Mouse (Mus musculus) neural tube, embryonic 15.5 days (tissue): ENCODE measurements at regions not wholly inside any gene's neighbourhood (a gene's known extent, or its start where the extent isn't known, plus 50 kb on each side); places are given as distances from the start of the nearest gene placed in this dataset.

ENCODE experiments used
- ATAC-seq: fragments of 200-750 bp; cut with Nextera tagmentation; 2 replicates; pipeline ENCODE4 v1.8.0; 2017; ENCODE audit warnings: mild to moderate bottlenecking, moderate TSS enrichment, moderate library complexity; ENCODE audit not compliant: low FRiP score
- H3K27ac ChIP-seq: fragments of 300-500 bp; sonication (generic); replicated peaks from 2 replicates; pipeline ENCODE4 v1.5.1; 2015; ENCODE audit warnings: mild to moderate bottlenecking, inconsistent platforms
- H3K27me3 ChIP-seq: fragments of 300-500 bp; sonication (generic); replicated peaks from 2 replicates; pipeline ENCODE4 v1.6.1; 2015; ENCODE audit warnings: inconsistent platforms
- H3K36me3 ChIP-seq: fragments of 300-500 bp; sonication (generic); 2 replicates; pipeline ENCODE4 v1.6.1; 2015; ENCODE audit warnings: inconsistent platforms
- H3K4me1 ChIP-seq: fragments of 300-500 bp; sonication (generic); 2 replicates; pipeline ENCODE4 v1.6.1; 2015; ENCODE audit warnings: inconsistent platforms
- H3K4me2 ChIP-seq: fragments of 300-500 bp; sonication (generic); 2 replicates; pipeline ENCODE4 v1.6.1; 2015; ENCODE audit warnings: inconsistent platforms, mild to moderate bottlenecking, moderate library complexity
- H3K4me3 ChIP-seq: fragments of 300-500 bp; sonication (generic); replicated peaks from 2 replicates; pipeline ENCODE4 v1.5.1; 2015; ENCODE audit warnings: mild to moderate bottlenecking, inconsistent platforms
- H3K9ac ChIP-seq: fragments of 300-500 bp; sonication (generic); replicated peaks from 2 replicates; pipeline ENCODE4 v1.6.1; 2015; ENCODE audit warnings: mild to moderate bottlenecking, inconsistent platforms
- H3K9me3 ChIP-seq: fragments of 300-500 bp; sonication (generic); replicated peaks from 2 replicates; pipeline ENCODE4 v1.6.1; 2016; ENCODE audit warnings: inconsistent platforms
- WGBS: fragments of 180-500 bp; shearing (Covaris S2); methylation state at CpG from one replicate; pipeline ENCODE4 v1.1.7; 2015; ENCODE audit warnings: mixed read lengths; 5-methylcytosine and 5-hydroxymethylcytosine counted together

DNA sequence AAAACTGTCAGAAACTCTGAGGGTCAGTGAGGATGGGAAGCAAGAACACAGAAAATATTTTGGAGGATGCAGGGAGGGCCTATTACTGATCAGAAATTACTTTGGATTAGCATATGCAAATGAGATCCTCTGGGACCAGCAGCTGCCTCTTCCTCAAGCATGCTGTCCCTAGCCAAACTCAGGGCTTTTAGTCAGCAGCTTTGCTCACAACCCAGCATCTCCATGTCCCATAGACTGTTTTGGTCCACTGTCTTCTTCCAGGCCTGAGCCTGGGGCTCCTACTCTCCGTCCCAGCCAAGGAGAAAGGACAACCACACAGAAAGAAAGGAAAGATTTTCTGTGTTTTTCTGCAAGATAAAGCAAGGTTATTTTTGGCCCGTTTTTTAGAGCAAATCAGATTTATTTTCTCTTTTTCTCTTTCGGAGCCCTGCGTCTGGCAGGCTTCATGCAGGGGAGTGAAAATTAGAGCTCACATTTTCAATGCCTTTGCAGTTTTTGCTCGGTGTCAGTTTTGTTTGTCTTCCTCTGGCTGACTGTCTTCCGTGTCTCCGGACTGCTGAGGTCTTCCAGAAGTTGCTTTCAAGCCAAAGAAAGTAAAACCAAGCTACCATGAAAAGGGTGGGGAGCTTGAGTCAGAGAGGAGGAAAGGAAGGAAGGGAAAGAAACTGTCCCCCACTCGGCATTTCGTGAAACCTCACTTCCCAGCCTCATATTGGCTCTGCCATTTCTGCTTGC is 445.5 kb upstream of the Cdh11 start:
- no peak for ATAC-seq
- Histone ChIP-seq H3K4me2 (no peak overlapping the region), H3K4me3 (no peak overlapping the region), H3K36me3 (no peaks in the 10 kb centered on the region), H3K4me1 (0 out of 2 replicates have a peak, but pooled peaks cover 5% of the 10 kb centered on the region), H3K27me3 (no peaks in the 10 kb centered on the region), H3K9ac (no peak overlapping the region), H3K9me3 (no peaks in the 10 kb centered on the region), H3K27ac (0 out of 2 replicates have a peak overlapping the region, but pooled peaks have one; percentile 15)
- WGBS = 75% methylated on average over 9 of the region's 9 CpGs

DNA sequence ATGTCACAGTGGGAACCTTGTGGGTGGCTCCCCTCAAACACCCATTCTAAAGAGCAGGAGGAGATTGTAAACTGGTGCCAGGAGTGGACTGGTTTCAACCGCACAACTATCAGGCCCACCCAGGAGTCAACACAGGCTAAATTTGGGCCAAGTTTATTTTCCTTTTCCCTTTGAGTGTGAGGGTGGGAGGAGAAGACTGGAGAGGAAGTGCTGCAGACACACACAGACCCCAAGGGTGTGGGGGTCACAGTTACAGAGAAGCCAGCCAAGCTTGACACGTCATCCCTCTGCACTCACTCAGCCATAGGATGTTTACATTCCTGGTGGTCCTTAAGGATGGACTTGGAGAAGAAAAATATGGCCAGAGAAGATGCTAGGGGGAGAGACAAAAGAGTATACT is 448.9 kb upstream of the Cdh11 start:
- Histone ChIP-seq H3K27me3 (no peaks in the 10 kb centered on the region), H3K4me2 (no peak overlapping the region), H3K36me3 (no peaks in the 10 kb centered on the region), H3K4me1 (0 out of 2 replicates have a peak, but pooled peaks cover 5% of the 10 kb centered on the region), H3K9me3 (no peaks in the 10 kb centered on the region), H3K4me3 (no peak overlapping the region), H3K27ac (peak overlapping the region; percentile 23; the same call in 1 of the 2 replicates), H3K9ac (no peak overlapping the region)
- ATAC-seq = no peak
- WGBS = 71% methylated on average over 2 of the region's 2 CpGs

DNA sequence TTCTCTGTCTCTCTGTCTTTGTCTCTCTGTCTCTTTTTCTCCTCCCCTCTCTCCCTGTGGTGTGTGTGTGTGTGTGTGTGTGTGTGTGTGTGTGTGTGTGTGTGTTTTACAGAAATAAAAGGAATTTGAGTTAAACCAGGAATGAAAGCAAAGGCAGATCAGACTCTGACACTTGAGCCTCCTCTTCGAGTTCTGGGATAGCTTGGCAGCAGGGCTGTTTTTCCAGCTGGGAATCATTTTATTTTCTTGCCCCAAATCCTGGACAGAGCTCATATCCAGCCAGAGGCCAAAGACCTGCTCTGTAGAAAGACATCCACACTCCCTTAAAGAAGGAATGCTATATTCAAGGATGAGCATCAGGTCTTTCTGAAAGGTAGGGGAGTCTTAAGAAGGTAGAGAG is 450.2 kb upstream of the Cdh11 start:
- H3K4me1 ChIP-seq = 0 out of 2 replicates have a peak, but pooled peaks cover 4% of the 10 kb centered on the region
- no peaks in the 10 kb centered on the region for H3K36me3 ChIP-seq
- no peaks in the 10 kb centered on the region for H3K27me3 ChIP-seq
- H3K9me3 ChIP-seq = no peaks in the 10 kb centered on the region
- 71% methylated on average over 1 of the region's 1 CpGs for WGBS
- H3K9ac ChIP-seq = no peak overlapping the region
- no peak overlapping the region for H3K4me2 ChIP-seq
- no peak for ATAC-seq
- no peak overlapping the region for H3K27ac ChIP-seq
- no peak overlapping the region for H3K4me3 ChIP-seq

DNA sequence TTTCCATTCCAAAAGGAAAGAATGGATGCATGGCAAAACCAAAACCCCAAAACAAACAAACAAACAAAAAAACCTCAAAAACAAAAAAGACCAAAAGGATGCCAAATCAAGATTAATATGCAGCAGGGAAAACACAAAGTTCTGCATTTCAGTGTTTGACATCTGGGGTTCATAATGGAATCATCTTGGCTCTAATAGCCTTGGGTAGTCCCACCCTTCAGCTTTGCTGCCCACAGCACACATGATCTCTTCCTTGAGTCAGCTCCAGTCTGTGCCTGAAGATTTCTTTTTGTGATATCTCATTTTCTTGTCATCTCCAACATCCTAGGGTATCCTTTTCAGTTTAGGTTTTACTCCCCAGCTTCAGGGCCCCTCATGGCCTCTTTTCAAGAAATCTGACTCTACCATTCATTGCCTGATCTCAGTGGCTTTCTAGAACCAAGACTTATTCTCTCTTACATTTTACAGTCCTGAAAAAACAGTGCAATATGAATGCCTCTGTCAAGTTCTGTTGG is 453.1 kb upstream of the Cdh11 start:
- Histone ChIP-seq H3K4me2 (no peak overlapping the region), H3K9ac (no peak overlapping the region), H3K27me3 (no peaks in the 10 kb centered on the region), H3K4me3 (no peak overlapping the region), H3K4me1 (no peaks in the 10 kb centered on the region), H3K9me3 (no peaks in the 10 kb centered on the region), H3K36me3 (no peaks in the 10 kb centered on the region), H3K27ac (no peak overlapping the region)
- ATAC-seq = no peak

DNA sequence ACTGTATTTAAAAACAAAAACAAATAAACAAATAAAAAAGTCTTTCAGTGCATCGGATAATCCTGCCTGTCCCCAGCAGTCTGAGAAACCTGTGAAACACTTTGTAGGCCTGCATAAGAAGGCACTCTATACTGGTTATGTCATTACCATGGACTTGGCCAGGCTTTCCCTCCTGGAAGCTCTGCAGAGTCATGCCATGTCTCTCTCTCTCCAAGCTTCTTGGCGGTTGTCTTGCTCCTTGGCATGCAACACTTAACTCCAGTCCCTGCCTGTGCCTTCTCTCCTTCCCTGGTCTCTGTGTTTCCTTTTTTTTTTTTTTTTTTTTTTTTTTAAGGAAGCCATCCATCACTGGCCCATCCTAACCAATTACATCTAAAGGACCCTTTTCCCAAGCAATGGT is 458.7 kb upstream of the Cdh11 start:
- ATAC-seq = no peak
- no peak overlapping the region for H3K4me2 ChIP-seq
- H3K4me3 ChIP-seq = no peak overlapping the region
- no peak overlapping the region for H3K27ac ChIP-seq
- 0 out of 2 replicates have a peak, but pooled peaks cover 2% of the 10 kb centered on the region for H3K9me3 ChIP-seq
- H3K9ac ChIP-seq = no peak overlapping the region
- 84% methylated on average over 2 of the region's 2 CpGs for WGBS
- no peaks in the 10 kb centered on the region for H3K27me3 ChIP-seq
- 0 out of 2 replicates have a peak, but pooled peaks cover 5% of the 10 kb centered on the region for H3K4me1 ChIP-seq
- no peaks in the 10 kb centered on the region for H3K36me3 ChIP-seq

DNA sequence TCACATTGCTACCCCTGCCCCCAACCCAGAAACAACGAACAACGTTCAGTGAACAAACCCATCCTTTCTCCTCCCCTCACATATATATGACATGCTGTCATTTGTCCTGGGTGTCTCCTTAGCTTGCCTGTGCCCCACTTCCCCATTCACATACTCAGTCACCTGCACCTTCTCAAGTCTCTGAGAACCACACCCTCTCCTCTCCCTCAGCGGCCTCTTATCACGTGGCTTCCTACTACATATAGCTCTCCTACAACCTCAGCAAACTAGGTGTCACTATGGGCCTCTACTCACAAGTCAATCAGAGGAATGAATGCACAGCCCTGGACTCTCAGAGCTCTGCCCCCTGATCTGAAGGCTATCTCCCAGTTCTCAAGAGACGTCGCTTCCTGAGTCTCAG is 459.2 kb upstream of the Cdh11 start:
- 88% methylated on average over 6 of the region's 6 CpGs for WGBS
- H3K27me3 ChIP-seq = no peaks in the 10 kb centered on the region
- 0 out of 2 replicates have a peak, but pooled peaks cover 5% of the 10 kb centered on the region for H3K4me1 ChIP-seq
- H3K27ac ChIP-seq = no peak overlapping the region
- no peaks in the 10 kb centered on the region for H3K36me3 ChIP-seq
- no peak overlapping the region for H3K9ac ChIP-seq
- no peak for ATAC-seq
- 0 out of 2 replicates have a peak, but pooled peaks cover 2% of the 10 kb centered on the region for H3K9me3 ChIP-seq
- H3K4me2 ChIP-seq = no peak overlapping the region
- H3K4me3 ChIP-seq = no peak overlapping the region

DNA sequence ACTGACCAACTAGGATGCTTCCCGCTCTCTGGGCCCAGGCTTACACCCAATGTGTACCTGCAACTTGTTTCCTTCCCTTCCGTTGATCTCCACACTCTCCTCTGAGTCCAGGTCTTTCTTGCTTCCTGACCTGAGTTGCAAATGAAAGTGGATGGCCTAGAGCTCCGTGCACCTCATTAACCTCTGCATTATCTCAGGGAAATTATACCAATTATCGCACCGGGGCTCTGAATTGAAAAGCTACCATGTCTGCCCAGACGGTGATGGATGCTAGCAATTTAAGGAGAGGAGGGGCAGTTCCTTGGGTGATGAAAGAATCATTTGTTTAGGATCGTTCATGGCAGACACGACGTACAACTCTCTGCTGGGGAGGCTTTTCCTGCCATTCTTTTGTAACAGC is 460.4 kb upstream of the Cdh11 start:
- no peak overlapping the region for H3K4me2 ChIP-seq
- no peak overlapping the region for H3K27ac ChIP-seq
- no peaks in the 10 kb centered on the region for H3K27me3 ChIP-seq
- H3K9ac ChIP-seq = no peak overlapping the region
- no peaks in the 10 kb centered on the region for H3K36me3 ChIP-seq
- H3K4me3 ChIP-seq = no peak overlapping the region
- H3K9me3 ChIP-seq = 0 out of 2 replicates have a peak, but pooled peaks cover 2% of the 10 kb centered on the region
- WGBS = 12% methylated on average over 9 of the region's 9 CpGs
- 0 out of 2 replicates have a peak, but pooled peaks cover 5% of the 10 kb centered on the region for H3K4me1 ChIP-seq
- no peak for ATAC-seq

DNA sequence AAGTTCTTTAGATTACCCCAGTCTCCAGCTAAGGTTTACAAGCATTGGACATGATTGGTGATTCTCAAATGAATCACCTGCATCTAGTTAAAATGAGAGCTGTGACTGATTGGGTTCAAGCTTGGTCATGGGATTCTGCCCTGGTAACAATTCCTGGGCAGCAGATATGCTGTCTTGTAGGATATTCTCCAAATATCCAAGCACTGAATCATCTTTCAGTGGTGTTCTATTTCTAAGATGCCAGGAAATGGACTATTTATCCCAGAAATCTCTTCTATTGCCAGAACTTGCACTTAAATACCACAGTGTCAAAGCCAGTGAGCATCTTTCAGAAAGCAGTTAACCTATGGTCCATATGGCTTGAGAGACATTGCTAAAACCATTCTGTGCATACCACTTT is 475.8 kb upstream of the Cdh11 start:
- H3K4me1 ChIP-seq = no peaks in the 10 kb centered on the region
- H3K9me3 ChIP-seq = no peaks in the 10 kb centered on the region
- H3K27me3 ChIP-seq = no peaks in the 10 kb centered on the region
- ATAC-seq = no peak
- H3K4me3 ChIP-seq = no peak overlapping the region
- no peak overlapping the region for H3K9ac ChIP-seq
- no peaks in the 10 kb centered on the region for H3K36me3 ChIP-seq
- no peak overlapping the region for H3K27ac ChIP-seq
- no peak overlapping the region for H3K4me2 ChIP-seq

DNA sequence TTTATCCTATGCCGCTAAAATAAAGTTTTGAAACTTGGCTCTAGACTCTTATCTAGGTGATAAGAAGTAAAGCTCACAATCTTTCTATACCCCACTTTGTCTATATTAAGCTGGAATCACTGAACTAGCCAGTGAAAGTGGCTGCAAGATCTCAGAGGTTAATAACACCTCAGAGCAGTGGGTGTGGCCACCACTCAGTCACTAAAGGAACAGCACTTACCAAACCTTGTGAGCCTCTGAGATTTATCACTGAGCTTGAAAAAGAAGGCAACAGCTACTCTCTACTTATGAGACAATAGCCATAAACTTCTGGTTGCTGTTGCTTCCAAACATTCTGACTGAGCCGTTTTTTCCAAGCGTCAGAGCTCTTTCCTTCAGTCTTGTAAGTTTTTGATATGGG is 484.6 kb upstream of the Cdh11 start:
- no peak overlapping the region for H3K9ac ChIP-seq
- ATAC-seq = no peak
- no peaks in the 10 kb centered on the region for H3K27me3 ChIP-seq
- H3K27ac ChIP-seq = no peak overlapping the region
- no peak overlapping the region for H3K4me3 ChIP-seq
- 63% methylated on average over 3 of the region's 3 CpGs for WGBS
- H3K9me3 ChIP-seq = no peaks in the 10 kb centered on the region
- no peaks in the 10 kb centered on the region for H3K36me3 ChIP-seq
- peaks cover 11% of the 10 kb centered on the region for H3K4me1 ChIP-seq
- H3K4me2 ChIP-seq = no peak overlapping the region

DNA sequence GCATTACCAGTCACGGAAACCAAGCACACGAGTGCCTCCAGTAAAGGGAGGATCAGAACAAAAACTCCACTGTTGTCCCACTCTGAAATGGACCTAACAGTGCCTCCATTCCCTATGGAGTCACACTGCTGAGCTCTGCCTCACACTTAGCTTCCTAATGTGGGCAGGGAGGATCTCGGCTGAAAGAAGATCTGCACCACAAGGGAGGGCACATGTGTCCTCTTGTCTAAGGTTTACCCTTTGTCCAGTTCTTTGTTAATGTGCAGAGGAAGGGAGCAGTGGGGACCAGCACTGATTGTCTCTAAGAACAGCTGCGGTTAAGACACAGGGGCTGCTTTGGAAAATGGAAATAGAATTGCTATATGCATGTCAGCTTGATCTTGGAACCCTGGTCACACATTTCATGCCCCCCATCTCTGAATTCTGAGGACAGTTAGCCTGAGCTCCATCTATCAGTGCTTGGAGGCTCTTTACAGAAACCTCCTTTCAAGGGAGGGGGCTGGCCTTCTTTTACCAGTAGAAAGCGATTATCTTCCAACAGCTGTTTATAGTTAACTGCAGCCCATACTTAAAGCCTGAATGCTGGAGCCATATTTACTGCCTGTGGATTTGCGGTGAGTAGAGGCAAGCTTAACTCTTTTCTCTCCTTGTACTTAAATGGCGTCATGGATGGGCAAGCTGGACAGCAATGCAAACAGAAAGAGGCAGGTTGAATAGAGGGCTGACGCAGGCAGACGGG is 485.5 kb upstream of the Cdh11 start:
- 26% methylated on average over 9 of the region's 9 CpGs for WGBS
- Histone ChIP-seq H3K4me1 (peaks cover 11% of the 10 kb centered on the region), H3K27ac (peak overlapping the region; percentile 45), H3K9me3 (no peaks in the 10 kb centered on the region), H3K4me3 (no peak overlapping the region), H3K36me3 (no peaks in the 10 kb centered on the region), H3K9ac (no peak overlapping the region), H3K27me3 (no peaks in the 10 kb centered on the region), H3K4me2 (no peak overlapping the region)
- no peak for ATAC-seq

DNA sequence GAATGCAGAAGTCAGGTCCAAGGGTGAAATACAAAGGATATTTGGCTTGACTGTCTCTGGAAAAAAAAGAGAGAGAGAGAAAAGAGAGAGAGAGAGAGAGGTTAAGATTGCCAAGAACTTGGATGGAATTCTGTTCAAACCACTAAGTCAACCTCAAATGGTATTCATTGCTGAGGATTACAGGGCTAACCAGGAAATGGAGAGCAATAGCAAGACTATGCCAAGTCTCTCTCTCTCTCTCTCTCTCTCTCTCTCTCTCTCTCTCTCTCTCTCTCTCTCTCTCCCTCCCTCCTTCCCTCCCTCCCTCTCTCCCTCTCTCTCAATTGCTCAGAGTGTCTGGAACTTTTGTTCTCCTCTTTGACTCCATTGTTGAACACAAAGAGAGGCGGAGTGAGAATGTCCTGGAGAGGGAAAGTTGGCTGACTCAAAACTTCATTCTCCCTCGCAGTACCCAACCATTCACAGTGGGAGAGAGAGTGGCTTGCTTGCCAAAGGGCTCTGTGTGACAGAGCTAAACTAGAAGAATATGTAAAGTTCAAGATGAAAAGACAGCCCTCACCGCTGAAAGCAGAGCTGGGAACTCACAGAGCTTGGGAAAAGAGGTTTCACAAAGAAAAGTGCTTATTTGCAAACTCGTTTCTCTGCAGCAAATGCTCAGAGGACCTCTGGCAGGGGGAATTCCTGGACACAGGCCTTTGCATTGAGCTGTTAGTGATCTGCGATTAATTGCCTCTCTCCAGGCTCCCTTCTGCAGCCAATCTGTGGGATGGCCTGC is 487.1 kb upstream of the Cdh11 start:
- Histone ChIP-seq H3K9ac (no peak overlapping the region), H3K27ac (peak overlapping the region; percentile 71), H3K9me3 (no peaks in the 10 kb centered on the region), H3K4me2 (no peak overlapping the region), H3K4me3 (no peak overlapping the region), H3K4me1 (peaks cover 11% of the 10 kb centered on the region), H3K36me3 (no peaks in the 10 kb centered on the region), H3K27me3 (no peaks in the 10 kb centered on the region)
- ATAC-seq = peak; percentile 72
- WGBS = 10% methylated on average over 5 of the region's 5 CpGs
